Mouse (Mus musculus): Measurements from ENCODE around the gene Mdm2.
A peak's percentile ranks its signal among the peaks of the same experiment; 100 is the strongest.
"Not testable (repeated sequence)": the region's sequence is repeated elsewhere in the genome, so short reads cannot be mapped to it uniquely, and the experiment has no call there.

The Mdm2 gene

GRCm38 (mm10) chr10:117710604-117711141 lies at the start of gene Mdm2:
Mdm2 (minus strand) TSS chr10:117710758.
- peak; percentile 99 for DNase-seq

DNA sequence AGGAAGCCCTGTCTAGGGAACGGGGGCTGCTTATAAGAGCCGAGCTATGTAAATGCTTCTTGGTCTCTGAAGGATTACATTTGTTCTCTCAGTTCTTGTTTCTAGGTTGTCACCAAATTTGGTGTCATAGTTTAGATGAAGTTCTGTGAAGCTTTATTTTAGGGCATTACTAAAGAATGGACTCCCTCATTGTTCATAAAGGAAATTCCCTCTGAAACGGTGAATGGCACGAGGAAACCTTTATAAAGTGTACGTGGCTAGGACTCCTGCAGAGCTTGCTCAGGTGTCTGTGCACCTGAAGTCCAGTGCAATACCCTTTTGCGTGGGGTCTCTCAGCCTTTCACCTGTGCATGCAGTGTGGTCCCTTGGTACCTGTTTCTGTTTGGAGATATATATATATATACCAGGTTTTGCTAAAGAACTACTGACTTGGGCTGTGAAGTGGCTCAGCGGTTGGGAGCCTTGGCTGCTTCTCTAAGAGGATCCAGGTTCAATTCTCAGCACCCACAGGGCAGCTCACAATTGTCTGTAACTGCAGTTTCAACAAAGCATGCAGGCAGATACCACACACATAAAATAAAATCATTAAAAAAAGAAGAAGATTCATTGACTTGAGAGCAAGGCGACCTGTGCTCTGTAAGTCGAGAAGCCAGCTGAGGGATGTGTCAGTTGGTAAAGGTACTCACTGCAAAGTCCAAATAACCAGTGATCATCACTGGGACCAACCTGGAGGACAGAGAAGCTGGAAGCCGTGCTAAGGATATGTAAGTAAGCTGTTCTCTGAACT lies 49.5 kb upstream of the Mdm2 start:
- DNase-seq: no peak

DNA sequence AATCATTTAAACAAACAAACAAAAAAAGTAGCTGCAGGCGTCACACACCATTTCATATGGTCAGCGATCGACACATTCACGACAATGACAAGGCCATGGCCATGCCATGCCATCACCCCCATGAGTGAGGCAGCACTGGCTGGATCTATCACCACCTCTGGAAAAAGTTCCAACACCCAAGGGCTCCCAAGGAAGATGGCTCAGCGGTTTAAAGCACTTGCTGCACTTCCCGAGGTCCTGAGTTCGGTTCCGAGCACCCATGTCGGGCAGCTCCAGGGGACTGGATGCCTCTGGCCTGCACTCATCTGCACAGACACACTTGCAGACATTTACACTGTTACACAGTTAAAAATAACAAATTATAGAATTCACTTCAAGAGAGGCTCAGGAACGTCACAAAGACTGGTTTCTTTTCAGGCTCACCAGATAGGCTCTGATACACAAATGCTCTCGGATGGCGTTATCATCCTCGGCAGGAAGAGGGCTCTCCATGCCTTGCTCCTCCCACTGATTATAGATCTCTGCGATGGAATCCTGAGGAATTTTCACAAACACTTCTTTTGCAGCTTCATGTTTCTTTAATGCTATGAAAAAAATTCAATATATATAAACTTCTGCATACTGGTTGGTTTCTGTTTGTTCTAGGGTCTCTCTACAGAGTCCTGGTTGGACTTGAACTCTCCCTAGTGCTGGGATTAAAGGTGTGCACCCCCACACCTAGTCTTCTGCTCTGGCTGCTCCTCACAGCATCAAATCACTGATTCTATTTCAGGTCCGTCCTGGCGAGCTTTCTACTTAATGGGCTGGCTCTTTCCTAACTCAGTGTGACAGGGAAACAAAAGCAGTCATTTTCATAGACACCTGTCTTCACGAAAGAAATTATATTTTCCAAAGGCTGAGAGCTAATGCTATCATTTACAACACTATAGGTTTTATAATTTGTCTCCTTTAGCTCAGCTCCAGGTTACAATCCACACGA lies 48.5 kb upstream of the Mdm2 start:
- no peak for DNase-seq

- not testable (repeated sequence) for DNase-seq
Observed at GRCm38 (mm10) chr10:117758344-117758743, 47.8 kb upstream of the Mdm2 start.

- no peak for DNase-seq
Observed at GRCm38 (mm10) chr10:117757796-117758342, 47.3 kb upstream of the Mdm2 start.

DNA sequence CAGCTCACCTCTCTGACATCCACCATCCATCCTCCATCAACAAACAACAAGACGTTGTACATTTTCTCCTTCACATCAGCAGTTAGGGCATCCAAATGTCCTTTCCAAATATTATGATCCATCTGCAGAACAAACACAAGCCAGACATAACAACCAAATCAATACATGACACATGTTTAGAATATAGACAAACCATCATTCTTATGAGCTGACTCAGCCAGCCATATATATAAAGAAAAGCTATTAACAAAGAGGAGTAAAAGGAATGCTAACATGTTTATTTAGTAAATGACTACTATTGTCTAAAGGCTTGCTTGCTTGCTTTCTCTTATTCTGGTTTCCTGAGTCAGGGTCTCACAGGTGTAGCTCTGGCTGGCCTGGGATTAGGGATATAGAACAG lies 46.7 kb upstream of the Mdm2 start:
- DNase-seq: no peak

DNA sequence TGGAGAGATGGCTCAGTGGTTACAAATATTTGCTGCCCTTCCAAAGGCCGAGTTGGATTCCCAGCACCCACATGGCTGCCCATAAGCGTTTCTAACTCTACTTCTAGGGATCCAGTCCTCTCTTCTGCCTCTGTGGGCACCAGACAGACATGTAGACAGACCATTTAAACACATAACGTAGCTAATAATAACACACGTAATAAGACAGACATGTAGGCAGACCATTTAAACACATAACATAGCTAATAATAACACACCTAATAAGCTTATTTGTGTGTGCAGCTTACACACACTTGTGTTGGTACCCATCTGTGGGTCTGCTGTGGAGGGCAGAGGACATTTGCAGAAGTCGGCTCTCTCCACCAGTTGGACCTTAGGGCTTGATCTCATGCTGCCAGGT lies 46.2 kb upstream of the Mdm2 start:
- no peak for DNase-seq

GRCm38 (mm10) chr10:117755799-117756467 lies 45.4 kb upstream of the Mdm2 start:
- no peak for DNase-seq

GRCm38 (mm10) chr10:117755086-117755798 lies 44.7 kb upstream of the Mdm2 start:
- no peak for DNase-seq

DNA sequence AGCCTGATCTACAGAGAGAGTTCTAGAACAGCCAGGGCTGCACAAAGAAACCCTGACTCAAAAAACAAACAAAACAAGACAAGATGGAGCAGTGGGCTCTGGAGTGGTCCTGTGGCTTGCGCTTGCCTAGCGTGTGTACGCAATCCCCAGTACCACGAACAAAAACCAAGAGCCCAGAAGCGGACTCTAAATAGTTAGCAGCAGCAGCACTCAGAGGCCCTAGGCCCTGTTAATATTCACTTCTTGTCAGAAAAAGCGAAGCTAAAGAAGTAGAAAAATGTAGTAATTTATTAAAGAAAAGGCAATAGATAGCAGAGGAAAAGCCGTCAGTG lies 44.0 kb upstream of the Mdm2 start:
- DNase-seq: no peak

DNA sequence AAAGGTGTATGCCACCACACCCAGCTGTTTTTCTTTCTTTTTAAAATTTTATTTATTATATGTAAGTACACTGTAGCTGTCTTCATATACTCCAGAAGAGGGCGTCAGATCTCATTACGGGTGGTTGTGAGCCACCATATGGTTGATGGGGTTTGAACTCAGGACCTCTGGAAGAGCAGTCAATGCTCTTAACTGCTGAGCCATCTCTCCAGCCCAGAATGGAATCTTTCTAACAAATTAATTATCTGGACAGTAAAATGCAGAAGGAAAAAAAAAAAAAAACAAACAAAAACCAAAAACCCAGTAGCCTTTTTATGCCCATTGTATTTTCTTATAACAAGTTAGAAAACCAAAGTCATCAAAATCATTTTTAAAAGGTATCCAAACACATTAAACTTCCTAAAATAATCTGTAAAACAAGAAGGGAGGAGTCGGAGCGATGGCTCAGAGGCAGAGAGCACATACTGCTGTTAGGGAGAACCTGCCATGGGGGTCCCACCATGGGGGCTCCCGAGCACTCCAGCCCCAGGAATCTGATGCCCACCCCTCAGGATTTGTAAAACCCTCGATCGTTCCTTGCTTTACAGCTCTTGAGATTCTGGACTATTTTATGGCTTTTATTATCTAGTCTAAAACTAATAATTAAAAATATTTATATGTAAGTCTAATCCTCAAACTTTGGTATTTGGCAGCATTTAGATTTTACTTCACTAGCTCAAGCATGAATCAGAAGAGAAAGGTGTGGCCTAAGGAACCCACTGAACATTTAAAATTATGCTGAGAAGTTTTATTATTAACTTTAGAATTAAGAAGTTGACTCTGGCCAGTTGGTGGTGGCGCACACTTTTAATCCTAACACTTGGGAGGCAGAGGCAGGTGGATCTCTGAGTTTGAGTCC lies 43.4 kb upstream of the Mdm2 start:
- no peak for DNase-seq

DNA sequence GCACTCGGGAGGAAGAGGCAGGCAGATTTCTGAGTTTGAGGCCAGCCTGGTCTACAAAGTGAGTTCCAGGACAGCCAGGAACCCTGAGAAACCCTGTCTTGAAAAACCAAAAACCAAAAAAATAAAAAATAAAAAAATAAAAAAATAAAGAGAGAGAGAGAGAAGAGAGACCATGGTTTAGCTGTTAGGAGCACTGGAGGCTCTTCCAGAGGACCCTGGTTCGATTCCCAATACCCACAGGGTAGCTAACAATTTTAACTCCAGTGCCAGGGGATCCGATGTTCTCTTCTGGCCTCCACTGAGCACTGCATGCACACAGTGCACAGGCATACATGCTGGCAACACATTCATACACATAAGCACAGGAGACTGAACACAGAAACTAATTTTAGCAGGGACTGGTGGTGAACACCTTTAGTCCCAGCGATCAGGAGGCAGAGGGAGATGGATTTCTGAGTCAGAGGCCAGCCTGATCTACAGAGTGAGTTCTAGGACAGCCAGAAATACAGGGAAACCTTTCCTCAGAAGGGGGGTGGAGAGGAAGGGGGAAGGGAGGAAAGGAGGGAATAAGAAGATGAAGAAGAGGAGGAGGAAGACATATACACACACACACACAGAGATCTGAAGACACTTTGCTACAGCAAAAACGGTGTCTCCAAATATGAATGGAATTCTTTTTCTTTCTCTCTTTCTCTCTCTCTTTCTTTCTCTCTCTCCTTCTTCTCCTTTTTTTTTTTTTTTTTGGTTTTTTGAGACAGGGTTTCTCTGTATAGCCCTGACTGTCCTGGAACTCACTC lies 42.5 kb upstream of the Mdm2 start:
- no peak for DNase-seq

DNA sequence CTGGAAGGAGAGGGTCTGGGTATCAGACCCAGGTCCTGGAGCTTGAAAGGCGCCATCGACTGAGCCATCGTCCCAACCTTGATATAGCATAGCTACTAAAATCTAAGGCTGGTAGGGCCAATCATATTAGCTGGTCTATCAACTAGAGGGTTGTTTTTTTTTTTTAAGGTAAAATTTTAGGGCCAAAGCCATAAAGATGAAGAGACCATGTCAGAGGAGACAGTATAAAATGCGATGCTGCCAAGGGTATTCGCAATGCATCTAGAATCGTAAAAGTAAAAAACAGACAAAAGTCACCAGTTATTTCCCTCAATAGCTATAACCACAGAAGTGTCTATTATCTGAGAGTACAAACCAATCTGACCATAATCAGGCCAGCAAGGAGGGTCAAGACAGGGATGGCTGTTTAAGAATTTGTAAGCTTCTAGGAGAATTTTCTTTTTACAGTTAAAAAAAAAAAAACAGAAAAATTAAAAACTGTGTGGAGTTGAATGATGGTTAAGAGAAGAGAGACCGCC lies 41.8 kb upstream of the Mdm2 start:
- DNase-seq: no peak

GRCm38 (mm10) chr10:117751744-117752143 lies 41.2 kb upstream of the Mdm2 start:
- no peak for DNase-seq

DNA sequence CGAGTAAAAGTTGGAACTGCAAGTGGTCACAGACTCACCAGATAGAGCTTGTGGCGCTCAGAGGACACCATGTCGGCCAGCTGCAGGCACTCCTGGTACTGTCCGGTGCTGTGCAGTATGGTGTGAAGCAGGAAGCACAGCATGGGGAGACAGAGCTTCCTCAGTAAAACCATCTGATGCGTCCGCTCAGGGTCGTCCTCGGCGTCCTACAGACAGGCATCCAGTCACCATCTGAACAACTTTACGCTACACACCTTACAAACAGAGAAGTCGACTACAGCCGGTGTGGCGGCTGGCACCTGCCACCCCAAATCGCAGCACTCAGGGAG lies 40.7 kb upstream of the Mdm2 start:
- no peak for DNase-seq

DNA sequence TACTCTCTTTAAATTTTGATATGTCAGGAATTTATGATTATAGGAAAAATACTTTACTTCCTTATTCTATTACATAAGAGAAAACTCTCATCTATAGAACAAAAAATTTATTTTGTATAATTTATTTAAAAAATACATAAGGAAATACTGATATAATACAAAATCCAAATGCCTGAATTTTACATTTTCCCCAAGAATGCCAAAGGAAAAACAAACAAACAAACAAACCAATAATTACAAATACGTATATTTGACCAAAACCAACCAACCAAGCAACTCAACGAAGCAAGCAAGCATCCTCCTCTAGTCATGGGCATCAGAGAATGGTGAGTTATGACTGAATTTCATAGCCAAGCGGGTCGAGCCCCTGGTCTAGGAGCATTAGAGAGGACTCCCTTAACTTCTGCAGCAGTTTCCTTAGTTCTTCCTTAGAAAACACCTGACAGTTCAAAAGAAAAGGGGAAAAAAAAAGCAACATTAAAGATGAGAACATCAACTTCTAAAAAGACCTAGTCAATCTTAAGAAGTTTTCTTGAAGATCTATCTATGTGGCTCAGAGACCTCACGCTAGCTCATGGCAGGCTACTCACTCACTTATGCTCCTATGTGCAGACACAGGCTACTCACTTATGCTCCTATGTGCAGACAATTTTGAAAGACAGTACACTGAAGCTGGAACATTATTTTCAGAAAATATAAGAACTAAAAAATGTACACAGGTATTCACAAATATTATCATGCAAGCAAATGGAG lies 40.1 kb upstream of the Mdm2 start:
- no peak for DNase-seq

DNA sequence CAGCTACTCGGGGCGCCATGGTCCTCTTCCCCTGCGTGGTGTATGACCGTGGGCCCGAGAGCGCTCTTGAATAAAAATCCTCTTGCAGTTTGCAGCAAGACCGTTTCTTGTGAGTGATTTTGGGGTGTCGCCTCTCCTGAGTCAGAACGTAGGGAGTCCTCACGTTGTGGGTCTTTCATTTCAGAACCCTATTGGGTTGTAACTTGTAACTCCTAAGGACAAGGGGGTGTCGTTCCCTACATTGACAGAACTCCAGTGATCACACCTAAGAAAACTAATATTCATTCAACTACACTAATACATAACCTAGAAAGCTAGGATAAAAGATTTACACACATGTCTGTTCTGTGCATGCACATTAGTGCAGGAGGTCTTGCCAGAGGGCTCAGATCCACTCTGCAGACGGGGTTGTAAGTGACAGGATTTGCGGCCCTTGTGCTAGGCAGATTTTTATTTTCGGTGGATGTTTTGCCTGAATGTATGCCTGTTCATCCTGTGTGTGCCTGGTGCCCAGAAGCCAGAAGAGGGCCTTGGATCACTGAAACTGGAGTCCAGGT lies 39.3 kb upstream of the Mdm2 start:
- DNase-seq: no peak

- DNase-seq: no peak
Observed at GRCm38 (mm10) chr10:117749050-117749686, 38.6 kb upstream of the Mdm2 start.

Data from cerebellum, postnatal 25 days (tissue).